Mouse (Mus musculus) v-Abl transformed pro-B cells (cell line): Measurements from ENCODE around the gene Tnfaip8l1.

Experiments
- in situ Hi-C, 2 experiments: fragments of 400-800 bp; cut with MboI; formaldehyde crosslinking; loops; one replicate each; pipeline ENCODE4 v1.15.1; 2025; ENCODE audit not compliant: unreplicated experiment in 2 of 2

Tnfaip8l1 gene

GRCm38 (mm10) chr17:56211090-56211489 is 48.8 kb downstream of the Tnfaip8l1 start:
- in situ Hi-C loops = loop anchor here in 1 of 2 experiments (25.0 kb wide), 1 partner anchor 249 kb away; the partner anchor contains the start of genes Ebi3, Shd and Yju2

DNA sequence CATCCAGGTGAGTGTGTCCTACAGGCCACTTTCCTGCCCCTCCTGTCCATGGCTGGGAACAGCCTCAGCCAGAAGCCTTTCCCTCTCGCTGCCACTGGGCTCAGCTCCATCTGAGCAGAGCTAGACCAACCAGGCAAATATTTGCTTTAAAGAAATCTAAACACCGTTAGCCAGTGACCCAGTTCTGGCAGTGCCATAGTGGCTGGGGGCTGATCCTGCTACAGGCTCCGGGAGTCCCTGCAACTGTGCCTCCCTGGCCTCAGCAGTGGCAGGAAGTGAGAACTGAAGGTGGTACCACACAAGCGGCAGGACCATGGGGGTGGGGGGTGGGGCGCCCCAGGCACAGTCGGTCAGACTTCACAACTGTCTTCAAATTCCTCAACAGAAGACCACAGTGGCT is 50.4 kb downstream of the Tnfaip8l1 start:
- in situ Hi-C loops = loop anchor here in 1 of 2 experiments (25.0 kb wide), 1 partner anchor 250 kb away; the partner anchor contains the start of genes Ebi3, Shd and Yju2

- in situ Hi-C loops = loop anchor here in 1 of 2 experiments (25.0 kb wide), 1 partner anchor 252 kb away; the partner anchor contains the start of genes Ebi3, Shd and Yju2
Observed at GRCm38 (mm10) chr17:56214229-56214628, 52.0 kb downstream of the Tnfaip8l1 start.

DNA sequence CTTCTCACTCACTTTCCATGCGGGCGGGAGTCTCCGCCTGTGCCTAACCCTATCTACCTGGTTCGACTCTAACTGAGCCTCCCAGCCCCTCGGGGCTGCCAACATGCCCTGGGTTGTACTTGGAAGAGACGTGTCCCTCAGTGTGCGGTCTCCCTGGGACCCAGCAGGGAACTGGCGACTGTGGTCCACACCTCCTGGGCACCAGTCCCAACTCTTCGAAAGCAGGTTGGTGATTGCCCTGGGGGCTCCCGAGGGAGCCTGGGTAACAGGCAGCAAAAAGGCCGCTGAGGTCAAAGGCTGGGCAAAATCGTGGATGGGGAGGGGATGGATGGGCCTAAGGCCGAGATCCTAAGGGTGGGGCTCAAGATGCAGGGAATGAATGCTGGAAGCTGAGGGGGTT is 55.4 kb downstream of the Tnfaip8l1 start:
- in situ Hi-C loops = loop anchor here in 1 of 2 experiments (25.0 kb wide), 1 partner anchor 255 kb away; the partner anchor contains the start of genes Ebi3, Shd and Yju2

DNA sequence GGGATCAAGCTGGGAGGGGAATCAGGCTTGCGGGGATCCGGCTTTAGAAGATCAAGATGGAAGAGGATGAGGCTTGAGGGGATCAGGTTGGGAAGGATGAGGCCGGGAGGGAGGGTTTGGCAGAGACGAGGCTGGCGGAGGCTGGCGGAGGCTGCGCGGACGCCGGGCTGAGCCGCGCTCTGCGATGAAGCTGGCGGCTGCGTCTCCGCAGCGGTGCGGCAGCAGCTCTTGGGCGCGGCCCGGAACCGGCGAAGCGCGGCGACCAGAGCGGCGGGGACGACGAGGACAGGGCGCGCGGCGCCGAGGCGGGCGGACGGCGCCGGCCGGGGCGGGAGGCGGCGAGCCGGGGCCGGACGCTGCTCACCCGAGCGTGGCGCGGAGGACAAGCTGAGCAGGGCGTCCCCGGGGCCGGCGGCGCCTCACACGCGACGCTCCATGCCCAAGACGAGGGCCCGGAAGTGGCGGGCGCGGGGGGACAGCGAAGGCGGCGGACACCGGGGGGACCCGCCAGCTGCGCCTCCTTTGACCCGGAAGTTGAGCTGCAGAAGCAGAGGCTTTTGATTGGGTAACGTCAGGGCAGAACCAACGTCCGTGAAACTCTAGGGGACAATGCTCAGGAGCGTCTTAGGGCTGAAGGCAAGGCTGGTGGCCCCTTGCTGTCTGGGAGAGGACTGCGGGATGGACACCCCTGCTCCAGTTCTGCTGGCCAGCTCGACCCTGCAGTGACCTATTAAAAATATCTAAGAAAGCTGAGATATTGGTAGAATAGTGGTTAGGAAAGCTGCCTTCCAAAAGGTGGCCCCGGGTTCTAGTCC is 56.3 kb downstream of the Tnfaip8l1 start, which contains the start of gene Dpp9:
Gene Dpp9, minus strand, starts transcription at position 529 of the 815 bp plus-strand sequence.
- in situ Hi-C loops = loop anchor here in 1 of 2 experiments (25.0 kb wide), 1 partner anchor 256 kb away; the partner anchor contains the start of genes Ebi3, Shd and Yju2

DNA sequence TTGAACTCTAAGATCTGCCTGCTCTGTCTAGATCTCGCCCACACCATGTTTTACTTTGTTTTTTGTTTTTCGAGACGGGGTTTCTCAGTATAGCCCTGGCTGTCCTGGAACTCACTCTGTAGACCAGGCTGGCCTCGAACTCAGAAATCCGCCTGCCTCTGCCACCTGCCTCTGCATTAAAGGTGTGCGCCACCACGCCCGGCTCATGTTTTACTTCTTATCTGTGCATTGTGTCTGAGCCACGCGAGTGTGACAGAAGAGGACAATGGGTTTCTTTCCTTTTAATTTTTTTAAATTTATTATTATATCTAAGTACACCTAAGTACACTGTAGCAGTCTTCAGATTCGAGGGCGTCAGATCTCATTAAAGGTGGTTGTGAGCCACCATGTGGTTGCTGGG is 57.0 kb downstream of the Tnfaip8l1 start:
- in situ Hi-C loops = loop anchor here in 1 of 2 experiments (25.0 kb wide), 1 partner anchor 257 kb away; the partner anchor contains the start of genes Ebi3, Shd and Yju2

- in situ Hi-C loops = loop anchor here in 1 of 2 experiments (25.0 kb wide), 1 partner anchor 258 kb away; the partner anchor contains the start of genes Ebi3, Shd and Yju2
Observed at GRCm38 (mm10) chr17:56219805-56220204, 57.5 kb downstream of the Tnfaip8l1 start.
